Mouse (Mus musculus) midbrain, embryonic 11.5 days (tissue): ENCODE results near the gene Pou2f3. TPM values are rescaled to one million over a fixed set of nuclear protein-coding genes. Genes with fewer than 3 reads are reported as not detected.

Experiments
- ATAC-seq: fragments of 200-750 bp; cut with Nextera tagmentation; 2 replicates; pipeline ENCODE4 v1.8.0; 2017; ENCODE audit warnings: moderate TSS enrichment, moderate library complexity; ENCODE audit not compliant: low FRiP score
- DNase-seq: peaks from one replicate; pipeline ENCODE4 v3.0.0; 2015; ENCODE audit warnings: low spot score; ENCODE audit errors: missing footprints
- H3K27ac ChIP-seq: fragments of 300-500 bp; sonication (generic); 2 replicates; pipeline ENCODE4 v1.5.1; 2014; ENCODE audit warnings: low read depth, low read length
- H3K27me3 ChIP-seq: fragments of 300-500 bp; sonication (generic); 2 replicates; pipeline ENCODE4 v1.6.1; 2014; ENCODE audit warnings: mild to moderate bottlenecking, low read length, moderate library complexity, mixed read lengths; ENCODE audit not compliant: control insufficient read depth, insufficient read depth
- H3K36me3 ChIP-seq: fragments of 300-500 bp; sonication (generic); 2 replicates; pipeline ENCODE4 v1.6.1; 2014; ENCODE audit warnings: mild to moderate bottlenecking, low read length, moderate library complexity, mixed read lengths; ENCODE audit not compliant: control insufficient read depth, insufficient read depth
- H3K4me1 ChIP-seq: fragments of 300-500 bp; sonication (generic); 2 replicates; pipeline ENCODE4 v1.6.1; 2014; ENCODE audit warnings: low read length; ENCODE audit not compliant: control insufficient read depth, insufficient read depth
- H3K4me2 ChIP-seq: fragments of 300-500 bp; sonication (generic); 2 replicates; pipeline ENCODE4 v1.6.1; 2014; ENCODE audit warnings: mild to moderate bottlenecking, moderate library complexity
- H3K4me3 ChIP-seq: fragments of 300-500 bp; sonication (generic); 2 replicates; pipeline ENCODE4 v1.5.1; 2014; ENCODE audit warnings: low read depth, low read length
- H3K9ac ChIP-seq: fragments of 300-500 bp; sonication (generic); 2 replicates; pipeline ENCODE4 v1.6.1; 2014; ENCODE audit warnings: low read length
- H3K9me3 ChIP-seq: fragments of 300-500 bp; sonication (generic); 2 replicates; pipeline ENCODE4 v1.6.1; 2016; ENCODE audit warnings: low read length; ENCODE audit not compliant: control insufficient read depth
- WGBS: fragments of 180-500 bp; shearing (Covaris S2); extraction: QIAGEN DNeasy Blood & Tissue Kit; methylation state at CpG from one replicate; pipeline ENCODE4 v1.1.7; 2014; 5-methylcytosine and 5-hydroxymethylcytosine counted together
- polyA plus RNA-seq: library from polyadenylated mRNA; unstranded; fragments of >200 nt; fragmentation: Nextera tagmentation; extraction: Ambion mirVana; gene quantifications from 2 replicates; pipeline ENCODE4 v1.2.1, GENCODE M21; 2014

The Pou2f3 gene
- polyA plus RNA-seq, 1 experiment from 2014 or later = not detected

- H3K27me3 ChIP-seq = no peaks in the 10 kb centered on the region
- H3K36me3 ChIP-seq = no peaks in the 10 kb centered on the region
- no peaks in the 10 kb centered on the region for H3K9me3 ChIP-seq
- no peak for ATAC-seq
- no peak overlapping the region for H3K4me2 ChIP-seq
- no peak overlapping the region for H3K27ac ChIP-seq
- H3K9ac ChIP-seq = no peak overlapping the region
- DNase-seq = no peak
- WGBS = 76% methylated on average over 6 of the region's 6 CpGs
- H3K4me1 ChIP-seq = no peaks in the 10 kb centered on the region
- no peak overlapping the region for H3K4me3 ChIP-seq
Observed at GRCm38 (mm10) chr9:43166346-43166745, 43.8 kb downstream of the Pou2f3 start.

- Histone ChIP-seq H3K27ac (no peak overlapping the region), H3K9ac (no peak overlapping the region), H3K36me3 (no peaks in the 10 kb centered on the region), H3K27me3 (no peaks in the 10 kb centered on the region), H3K4me3 (no peak overlapping the region), H3K9me3 (no peaks in the 10 kb centered on the region), H3K4me1 (no peaks in the 10 kb centered on the region), H3K4me2 (no peak overlapping the region)
- ATAC-seq (no peak), DNase-seq (no peak)
- WGBS = 80% methylated on average over 6 of the region's 6 CpGs
Observed at GRCm38 (mm10) chr9:43155960-43156359, 54.2 kb downstream of the Pou2f3 start.

DNA sequence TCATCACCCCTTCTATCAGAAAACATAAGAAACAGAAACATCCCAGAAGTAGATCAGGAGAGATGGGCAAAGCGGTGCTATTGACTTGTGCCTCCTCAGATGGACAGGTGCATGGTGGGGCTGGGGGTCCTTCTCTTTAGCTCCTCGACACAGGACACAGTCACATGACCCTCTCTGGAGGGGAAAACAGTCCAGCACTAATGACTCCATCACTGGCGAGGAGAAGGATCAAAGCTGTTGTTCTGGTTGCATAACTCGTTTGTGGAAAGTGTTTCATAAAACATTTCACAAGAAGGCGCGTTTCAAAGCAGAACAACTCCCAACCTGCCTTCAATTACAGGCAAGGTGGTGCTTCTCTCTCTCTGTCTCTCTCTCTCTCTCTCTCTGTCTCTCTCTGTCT is 58.4 kb downstream of the Pou2f3 start:
- Histone ChIP-seq H3K4me1 (no peaks in the 10 kb centered on the region), H3K9ac (no peak overlapping the region), H3K36me3 (no peaks in the 10 kb centered on the region), H3K9me3 (no peaks in the 10 kb centered on the region), H3K4me3 (no peak overlapping the region), H3K4me2 (no peak overlapping the region), H3K27me3 (no peaks in the 10 kb centered on the region), H3K27ac (no peak overlapping the region)
- 89% methylated on average over 6 of the region's 6 CpGs for WGBS
- ATAC-seq (no peak), DNase-seq (no peak)

GRCm38 (mm10) chr9:43150957-43151356 is 59.2 kb downstream of the Pou2f3 start:
- no peak overlapping the region for H3K4me2 ChIP-seq
- no peak for ATAC-seq
- no peaks in the 10 kb centered on the region for H3K4me1 ChIP-seq
- H3K27ac ChIP-seq = no peak overlapping the region
- no peak overlapping the region for H3K9ac ChIP-seq
- no peak overlapping the region for H3K4me3 ChIP-seq
- H3K9me3 ChIP-seq = no peaks in the 10 kb centered on the region
- WGBS = 89% methylated on average over 9 of the region's 9 CpGs
- no peak for DNase-seq
- no peaks in the 10 kb centered on the region for H3K36me3 ChIP-seq
- no peaks in the 10 kb centered on the region for H3K27me3 ChIP-seq

DNA sequence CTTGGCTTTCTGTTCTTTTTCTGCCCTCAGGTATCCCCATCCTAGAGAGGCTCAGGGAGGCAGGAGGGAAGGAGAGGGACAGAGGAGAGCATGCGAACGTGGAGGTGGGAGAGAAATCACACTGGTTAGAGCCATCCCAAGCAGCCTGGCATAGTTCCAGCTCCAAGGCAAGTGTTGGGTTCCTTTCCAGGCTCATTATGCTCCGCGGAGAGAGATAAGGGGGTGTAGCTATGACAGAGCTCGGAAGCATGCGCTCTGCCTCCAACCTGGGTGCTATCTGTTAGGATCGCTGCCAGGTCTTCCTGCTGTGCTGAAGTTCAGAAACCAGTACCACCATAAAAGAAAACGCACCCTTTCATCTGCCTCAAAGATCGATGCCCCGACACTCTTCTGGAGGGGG is 60.1 kb downstream of the Pou2f3 start:
- H3K27me3 ChIP-seq = no peaks in the 10 kb centered on the region
- WGBS = 74% methylated on average over 10 of the region's 10 CpGs
- no peak overlapping the region for H3K4me3 ChIP-seq
- DNase-seq (no peak), ATAC-seq (no peak)
- no peaks in the 10 kb centered on the region for H3K4me1 ChIP-seq
- H3K9me3 ChIP-seq = no peaks in the 10 kb centered on the region
- no peaks in the 10 kb centered on the region for H3K36me3 ChIP-seq
- H3K27ac ChIP-seq = no peak overlapping the region
- H3K4me2 ChIP-seq = no peak overlapping the region
- H3K9ac ChIP-seq = no peak overlapping the region

- H3K36me3 ChIP-seq = no peaks in the 10 kb centered on the region
- H3K9ac ChIP-seq = no peak overlapping the region
- no peaks in the 10 kb centered on the region for H3K4me1 ChIP-seq
- no peak overlapping the region for H3K4me2 ChIP-seq
- no peaks in the 10 kb centered on the region for H3K27me3 ChIP-seq
- ATAC-seq (no peak), DNase-seq (peak; percentile 69)
- WGBS = 85% methylated on average over 3 of the region's 3 CpGs
- no peak overlapping the region for H3K27ac ChIP-seq
- no peaks in the 10 kb centered on the region for H3K9me3 ChIP-seq
- H3K4me3 ChIP-seq = no peak overlapping the region
Observed at GRCm38 (mm10) chr9:43149498-43149897, 60.7 kb downstream of the Pou2f3 start.

DNA sequence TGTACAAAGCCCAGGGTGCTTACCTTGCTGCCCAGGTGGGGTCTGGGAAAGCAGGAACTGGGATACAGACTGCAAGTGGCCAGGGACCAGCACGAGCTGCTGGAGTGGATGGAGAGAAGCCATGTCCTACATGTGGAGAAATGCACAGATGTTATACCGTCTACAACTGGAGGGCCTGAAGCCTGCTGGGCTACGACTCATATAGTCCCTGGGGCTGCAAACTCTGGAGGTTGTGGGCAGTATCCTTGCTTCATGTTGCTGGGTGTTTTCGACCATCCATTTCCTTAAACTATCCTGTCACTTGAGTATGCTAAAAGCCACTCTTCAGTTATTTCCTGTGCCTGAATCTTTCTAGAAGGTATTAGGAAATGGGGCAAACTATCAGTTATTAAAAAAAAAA is 65.0 kb downstream of the Pou2f3 start:
- no peaks in the 10 kb centered on the region for H3K36me3 ChIP-seq
- no peak overlapping the region for H3K9ac ChIP-seq
- ATAC-seq = no peak
- no peaks in the 10 kb centered on the region for H3K27me3 ChIP-seq
- no peak overlapping the region for H3K4me3 ChIP-seq
- no peak for DNase-seq
- WGBS = 91% methylated on average over 4 of the region's 4 CpGs
- no peaks in the 10 kb centered on the region for H3K9me3 ChIP-seq
- no peaks in the 10 kb centered on the region for H3K4me1 ChIP-seq
- H3K4me2 ChIP-seq = no peak overlapping the region
- H3K27ac ChIP-seq = no peak overlapping the region

DNA sequence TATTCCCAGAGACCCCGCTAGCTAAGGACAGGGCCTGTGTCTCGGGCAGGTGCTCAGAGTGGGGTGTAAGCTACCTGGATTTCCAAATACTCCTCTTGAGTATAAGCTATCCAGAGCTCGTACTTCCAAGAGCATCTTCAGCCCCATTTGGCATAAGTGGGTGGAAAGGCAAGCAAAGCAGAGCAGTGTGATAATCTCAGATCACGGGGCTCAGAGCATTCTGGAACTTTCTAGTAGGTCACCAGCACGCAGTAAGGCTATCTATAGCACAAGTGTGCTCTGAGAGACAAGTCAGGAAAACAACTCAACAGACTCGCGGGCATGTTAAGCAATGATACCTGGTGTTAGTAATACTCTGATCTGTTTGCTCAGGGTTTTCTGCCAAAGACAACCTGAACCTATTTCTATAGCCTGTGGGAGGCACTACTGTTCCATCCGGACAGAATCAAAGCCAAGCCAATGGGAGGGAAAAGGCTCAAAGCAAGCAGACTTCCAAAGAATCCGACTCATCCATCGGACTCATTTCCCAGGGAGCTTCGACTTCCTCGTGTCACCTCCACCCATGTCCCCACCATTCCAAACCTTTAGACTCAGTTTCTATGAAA is 65.9 kb downstream of the Pou2f3 start:
- H3K4me2 ChIP-seq = no peak overlapping the region
- H3K4me1 ChIP-seq = no peaks in the 10 kb centered on the region
- no peak overlapping the region for H3K9ac ChIP-seq
- WGBS = 77% methylated on average over 12 of the region's 12 CpGs
- no peak overlapping the region for H3K27ac ChIP-seq
- no peaks in the 10 kb centered on the region for H3K36me3 ChIP-seq
- no peaks in the 10 kb centered on the region for H3K9me3 ChIP-seq
- H3K27me3 ChIP-seq = no peaks in the 10 kb centered on the region
- H3K4me3 ChIP-seq = no peak overlapping the region
- DNase-seq = no peak
- ATAC-seq = no peak

DNA sequence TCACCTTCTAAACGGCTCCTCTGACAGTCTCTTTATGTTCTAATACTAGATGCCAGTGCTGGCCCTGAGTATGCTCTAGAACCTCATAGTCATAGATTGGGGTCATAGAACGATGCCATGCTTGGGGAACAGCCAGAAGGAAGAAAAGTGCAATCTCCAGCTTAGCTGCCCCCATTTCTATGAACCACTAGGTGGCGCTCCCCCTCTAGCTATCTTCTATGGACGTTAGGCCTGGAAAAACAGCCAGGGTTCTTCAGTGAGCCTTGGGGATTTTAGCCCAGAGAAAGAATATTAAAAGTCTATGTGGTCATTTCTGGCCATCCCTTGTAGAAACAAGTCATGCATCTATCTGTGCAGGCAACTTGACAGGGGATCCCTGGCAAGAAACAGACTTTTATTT is 68.3 kb downstream of the Pou2f3 start:
- DNase-seq (peak; percentile 95), ATAC-seq (no peak)
- Histone ChIP-seq H3K9me3 (no peaks in the 10 kb centered on the region), H3K4me3 (no peak overlapping the region), H3K4me2 (no peak overlapping the region), H3K9ac (no peak overlapping the region), H3K27me3 (no peaks in the 10 kb centered on the region), H3K4me1 (no peaks in the 10 kb centered on the region), H3K36me3 (no peaks in the 10 kb centered on the region), H3K27ac (no peak overlapping the region)
- WGBS = 11% methylated on average over 4 of the region's 4 CpGs
